Mouse (Mus musculus): ENCODE measurements around the gene Klf13. TPM values are rescaled to one million over a fixed set of nuclear protein-coding genes. Genes with fewer than 3 reads are reported as not detected.

Gene Klf13
- polyA plus RNA-seq, 1 experiment from 2014 or later = 32.0 TPM

- H3K4me1 ChIP-seq (ENCODE audit: control insufficient read depth, insufficient read depth, low read length) = peaks cover 39% of the 10 kb centered on the region
- H3K27me3 ChIP-seq (ENCODE audit: control insufficient read depth, insufficient read depth, low read length) = no peaks in the 10 kb centered on the region
- DNase-seq (ENCODE audit: low spot score, missing footprints) = peak; percentile 89
- no peak overlapping the region for H3K4me2 ChIP-seq
- H3K9me3 ChIP-seq (ENCODE audit: control insufficient read depth, low read length) = no peaks in the 10 kb centered on the region
- no peak overlapping the region for H3K4me3 ChIP-seq (ENCODE audit: low read depth, low read length)
- no peak overlapping the region for H3K27ac ChIP-seq (ENCODE audit: low read depth, low read length)
- ATAC-seq (ENCODE audit: low FRiP score) = peak; percentile 74
- H3K36me3 ChIP-seq (ENCODE audit: control insufficient read depth, insufficient read depth, low read length) = no peaks in the 10 kb centered on the region
- 17% methylated on average over 12 of the region's 12 CpGs for WGBS
- H3K9ac ChIP-seq (ENCODE audit: low read length) = no peak overlapping the region
Measured at GRCm38 (mm10) chr7:63912924-63913723, 25.6 kb downstream of the Klf13 start.

- H3K4me1 ChIP-seq (ENCODE audit: control insufficient read depth, insufficient read depth, low read length) = peaks cover 39% of the 10 kb centered on the region
- 24% methylated on average over 7 of the region's 7 CpGs for WGBS
- no peaks in the 10 kb centered on the region for H3K9me3 ChIP-seq (ENCODE audit: control insufficient read depth, low read length)
- ATAC-seq (ENCODE audit: low FRiP score) = peak; percentile 45; the same call in 1 of the 2 replicates
- no peaks in the 10 kb centered on the region for H3K36me3 ChIP-seq (ENCODE audit: control insufficient read depth, insufficient read depth, low read length)
- no peak overlapping the region for H3K4me3 ChIP-seq (ENCODE audit: low read depth, low read length)
- no peak overlapping the region for H3K4me2 ChIP-seq
- H3K27me3 ChIP-seq (ENCODE audit: control insufficient read depth, insufficient read depth, low read length) = no peaks in the 10 kb centered on the region
- no peak overlapping the region for H3K9ac ChIP-seq (ENCODE audit: low read length)
- H3K27ac ChIP-seq (ENCODE audit: low read depth, low read length) = no peak overlapping the region
- DNase-seq (ENCODE audit: low spot score, missing footprints) = peak; percentile 89
Measured at GRCm38 (mm10) chr7:63912234-63912810, 26.4 kb downstream of the Klf13 start.

- Histone ChIP-seq H3K4me2 (no peak overlapping the region), H3K27me3 (ENCODE audit: control insufficient read depth, insufficient read depth, low read length) (no peaks in the 10 kb centered on the region)
- 58% methylated on average over 8 of the region's 8 CpGs for WGBS
Measured at GRCm38 (mm10) chr7:63911383-63912233, 27.1 kb downstream of the Klf13 start.

GRCm38 (mm10) chr7:63910912-63911311, 27.8 kb downstream of the Klf13 start:
- H3K27ac ChIP-seq (ENCODE audit: low read depth, low read length) = no peak overlapping the region
- no peaks in the 10 kb centered on the region for H3K36me3 ChIP-seq (ENCODE audit: control insufficient read depth, insufficient read depth, low read length)
- H3K4me2 ChIP-seq = no peak overlapping the region

More at GRCm38 (mm10) chr7:63911383-63912233, 27.1 kb downstream of the Klf13 start:
- Histone ChIP-seq H3K9me3 (ENCODE audit: control insufficient read depth, low read length) (no peaks in the 10 kb centered on the region), H3K4me1 (ENCODE audit: control insufficient read depth, insufficient read depth, low read length) (peaks cover 39% of the 10 kb centered on the region), H3K4me3 (ENCODE audit: low read depth, low read length) (no peak overlapping the region), H3K36me3 (ENCODE audit: control insufficient read depth, insufficient read depth, low read length) (no peaks in the 10 kb centered on the region), H3K27ac (ENCODE audit: low read depth, low read length) (no peak overlapping the region), H3K9ac (ENCODE audit: low read length) (no peak overlapping the region)
- DNase-seq (ENCODE audit: low spot score, missing footprints) = no peak
- ATAC-seq (ENCODE audit: low FRiP score) = no peak

GRCm38 (mm10) chr7:63910225-63910624, 28.5 kb downstream of the Klf13 start:
- no peak for ATAC-seq (ENCODE audit: low FRiP score)
- Histone ChIP-seq H3K27me3 (ENCODE audit: control insufficient read depth, insufficient read depth, low read length) (no peaks in the 10 kb centered on the region), H3K4me1 (ENCODE audit: control insufficient read depth, insufficient read depth, low read length) (peaks cover 39% of the 10 kb centered on the region), H3K36me3 (ENCODE audit: control insufficient read depth, insufficient read depth, low read length) (no peaks in the 10 kb centered on the region), H3K4me2 (no peak overlapping the region), H3K4me3 (ENCODE audit: low read depth, low read length) (no peak overlapping the region), H3K9me3 (ENCODE audit: control insufficient read depth, low read length) (no peaks in the 10 kb centered on the region), H3K9ac (ENCODE audit: low read length) (no peak overlapping the region), H3K27ac (ENCODE audit: low read depth, low read length) (no peak overlapping the region)
- 75% methylated on average over 5 of the region's 5 CpGs for WGBS
- DNase-seq (ENCODE audit: low spot score, missing footprints) = no peak

More at GRCm38 (mm10) chr7:63910912-63911311, 27.8 kb downstream of the Klf13 start:
- WGBS = 32% methylated on average over 4 of the region's 4 CpGs
- ATAC-seq (ENCODE audit: low FRiP score) = no peak
- peaks cover 39% of the 10 kb centered on the region for H3K4me1 ChIP-seq (ENCODE audit: control insufficient read depth, insufficient read depth, low read length)
- no peaks in the 10 kb centered on the region for H3K9me3 ChIP-seq (ENCODE audit: control insufficient read depth, low read length)
- H3K27me3 ChIP-seq (ENCODE audit: control insufficient read depth, insufficient read depth, low read length) = no peaks in the 10 kb centered on the region
- no peak for DNase-seq (ENCODE audit: low spot score, missing footprints)
- H3K4me3 ChIP-seq (ENCODE audit: low read depth, low read length) = no peak overlapping the region
- no peak overlapping the region for H3K9ac ChIP-seq (ENCODE audit: low read length)

- DNase-seq (ENCODE audit: low spot score, missing footprints) (no peak), ATAC-seq (ENCODE audit: low FRiP score) (no peak; the same call in 1 of the 2 replicates)
- no peaks in the 10 kb centered on the region for H3K27me3 ChIP-seq (ENCODE audit: control insufficient read depth, insufficient read depth, low read length)
- no peak overlapping the region for H3K9ac ChIP-seq (ENCODE audit: low read length)
- H3K4me3 ChIP-seq (ENCODE audit: low read depth, low read length) = no peak overlapping the region
- 50% methylated on average over 9 of the region's 11 CpGs for WGBS
- no peaks in the 10 kb centered on the region for H3K36me3 ChIP-seq (ENCODE audit: control insufficient read depth, insufficient read depth, low read length)
- peaks cover 31% of the 10 kb centered on the region for H3K4me1 ChIP-seq (ENCODE audit: control insufficient read depth, insufficient read depth, low read length)
- no peaks in the 10 kb centered on the region for H3K9me3 ChIP-seq (ENCODE audit: control insufficient read depth, low read length)
- H3K27ac ChIP-seq (ENCODE audit: low read depth, low read length) = no peak overlapping the region; the same call in 1 of the 2 replicates
- H3K4me2 ChIP-seq = no peak overlapping the region
Measured at GRCm38 (mm10) chr7:63908496-63909285, 30.0 kb downstream of the Klf13 start.

- H3K9me3 ChIP-seq (ENCODE audit: control insufficient read depth, low read length) = no peaks in the 10 kb centered on the region
- H3K27me3 ChIP-seq (ENCODE audit: control insufficient read depth, insufficient read depth, low read length) = no peaks in the 10 kb centered on the region
- no peak overlapping the region for H3K4me3 ChIP-seq (ENCODE audit: low read depth, low read length)
- H3K36me3 ChIP-seq (ENCODE audit: control insufficient read depth, insufficient read depth, low read length) = no peaks in the 10 kb centered on the region
- H3K27ac ChIP-seq (ENCODE audit: low read depth, low read length) = no peak overlapping the region
- DNase-seq (ENCODE audit: low spot score, missing footprints) (no peak), ATAC-seq (ENCODE audit: low FRiP score) (no peak)
- peaks cover 29% of the 10 kb centered on the region for H3K4me1 ChIP-seq (ENCODE audit: control insufficient read depth, insufficient read depth, low read length)
- H3K9ac ChIP-seq (ENCODE audit: low read length) = no peak overlapping the region
- WGBS = 85% methylated on average over 5 of the region's 5 CpGs
- no peak overlapping the region for H3K4me2 ChIP-seq
Measured at GRCm38 (mm10) chr7:63907778-63908495, 30.8 kb downstream of the Klf13 start.

GRCm38 (mm10) chr7:63905642-63906041, 33.1 kb downstream of the Klf13 start:
- no peaks in the 10 kb centered on the region for H3K9me3 ChIP-seq (ENCODE audit: control insufficient read depth, low read length)
- no peaks in the 10 kb centered on the region for H3K27me3 ChIP-seq (ENCODE audit: control insufficient read depth, insufficient read depth, low read length)
- H3K9ac ChIP-seq (ENCODE audit: low read length) = no peak overlapping the region
- 91% methylated on average over 5 of the region's 5 CpGs for WGBS
- ATAC-seq (ENCODE audit: low FRiP score) = no peak
- H3K4me1 ChIP-seq (ENCODE audit: control insufficient read depth, insufficient read depth, low read length) = peaks cover 12% of the 10 kb centered on the region
- no peak overlapping the region for H3K4me2 ChIP-seq
- no peaks in the 10 kb centered on the region for H3K36me3 ChIP-seq (ENCODE audit: control insufficient read depth, insufficient read depth, low read length)
- H3K4me3 ChIP-seq (ENCODE audit: low read depth, low read length) = no peak overlapping the region
- DNase-seq (ENCODE audit: low spot score, missing footprints) = no peak
- no peak overlapping the region for H3K27ac ChIP-seq (ENCODE audit: low read depth, low read length)

Data from midbrain, embryonic 11.5 days (tissue).